Mouse (Mus musculus): ENCODE results near the gene Fpgt. TPM values are rescaled to one million over a fixed set of nuclear protein-coding genes. Genes with fewer than 3 reads are reported as not detected.

Gene Fpgt
- 15.1 and 16.7 TPM in 2 replicates for polyA plus RNA-seq (2016; fragmentation: Nextera tagmentation; extraction: Ambion mirVana)

DNA sequence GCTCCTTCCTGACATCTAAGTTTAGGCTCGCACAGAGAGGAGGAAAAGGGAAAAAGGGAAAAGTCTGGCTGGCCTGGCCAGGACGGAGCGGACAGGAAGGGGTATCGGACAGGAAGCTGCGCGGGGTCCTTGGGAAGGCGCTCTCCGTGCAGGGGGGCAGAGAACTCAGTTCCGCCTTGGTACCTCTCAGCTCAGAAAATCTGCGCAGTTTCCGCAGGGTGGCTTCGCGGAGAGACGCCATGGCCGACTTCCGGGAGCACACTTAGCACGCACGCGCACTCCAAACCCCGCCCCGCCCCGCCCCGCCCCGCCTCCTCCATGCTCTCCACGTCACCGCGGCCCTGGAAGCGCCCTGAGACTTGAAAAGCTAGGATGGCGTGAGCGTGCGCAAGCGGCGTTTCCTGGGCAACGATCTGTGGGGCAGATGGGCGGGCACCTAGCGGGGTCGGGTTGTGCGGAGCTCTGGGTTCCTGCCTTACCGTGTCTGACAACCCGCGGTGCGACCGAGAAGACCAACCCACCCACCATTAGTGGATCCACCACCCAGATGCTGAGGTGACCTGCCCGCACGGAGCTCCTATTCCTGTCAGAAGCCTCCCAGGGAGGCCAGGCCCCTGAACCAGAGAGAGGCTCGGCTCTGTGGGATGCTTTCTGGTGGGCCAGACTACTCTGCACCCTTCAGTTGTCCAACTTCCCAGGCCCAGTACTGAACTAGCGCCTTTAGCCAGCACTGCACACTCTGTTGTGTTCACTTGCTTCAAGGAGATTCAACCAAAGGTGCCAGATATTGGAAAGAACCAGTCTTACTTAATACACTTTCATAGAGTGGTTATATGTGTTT, at the start of gene Fpgt, which contains the start of gene Lrriq3:
TSS of gene Fpgt (minus strand) at position 288 of the 841 bp plus-strand sequence.
TSS of gene Lrriq3 (plus strand) at position 319 of the 841 bp plus-strand sequence.
- peak within 1 kb of the TSS; percentile 92 for H3K27ac ChIP-seq (replicated peaks)

DNA sequence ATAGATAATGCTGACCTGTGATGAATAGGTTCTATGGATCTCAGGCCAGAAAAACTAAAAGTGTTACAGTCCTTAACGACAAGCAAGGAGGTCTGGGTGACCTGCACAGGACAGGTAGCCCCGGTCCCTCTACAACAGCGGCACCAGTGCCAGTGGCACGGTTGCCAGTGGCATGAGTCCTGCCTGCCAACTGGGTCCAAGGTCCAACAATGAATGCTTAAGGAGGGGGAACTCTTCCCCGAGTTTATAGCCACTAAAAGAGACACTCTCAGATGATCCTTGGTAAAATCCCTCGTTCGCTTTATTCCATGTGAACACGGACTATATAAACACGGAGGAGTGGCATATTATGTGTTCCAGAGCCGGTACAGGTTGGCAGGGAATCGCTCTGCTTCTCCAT, 47.8 kb upstream of the Fpgt start:
- Histone ChIP-seq H3K36me3 (no peaks in the 10 kb centered on the region), H3K9me3 (replicated peaks) (no peaks in the 10 kb centered on the region), H3K27ac (replicated peaks) (no peak overlapping the region), H3K4me3 (no peak overlapping the region), H3K27me3 (ENCODE audit: low read depth, poor library complexity, severe bottlenecking) (no peaks in the 10 kb centered on the region), H3K4me1 (no peaks in the 10 kb centered on the region)
- 89% methylated on average over 11 of the region's 11 CpGs for WGBS
- DNase-seq (ENCODE audit: low spot score): no peak

More for the DNA sequence above, at the start of gene Fpgt, which contains the start of gene Lrriq3:
- Histone ChIP-seq H3K27me3 (ENCODE audit: low read depth, poor library complexity, severe bottlenecking) (no peaks in the 10 kb centered on the region), H3K4me1 (peaks cover 16% of the 10 kb centered on the region), H3K36me3 (peaks cover 9% of the 10 kb centered on the region; the same call in 1 of the 2 replicates), H3K9me3 (replicated peaks) (no peaks in the 10 kb centered on the region), H3K4me3 (peak within 1 kb of the TSS; percentile 61)
- under 1% methylated on average over 44 of the region's 47 CpGs for WGBS
- peak; percentile 97 for DNase-seq (ENCODE audit: low spot score)

DNA sequence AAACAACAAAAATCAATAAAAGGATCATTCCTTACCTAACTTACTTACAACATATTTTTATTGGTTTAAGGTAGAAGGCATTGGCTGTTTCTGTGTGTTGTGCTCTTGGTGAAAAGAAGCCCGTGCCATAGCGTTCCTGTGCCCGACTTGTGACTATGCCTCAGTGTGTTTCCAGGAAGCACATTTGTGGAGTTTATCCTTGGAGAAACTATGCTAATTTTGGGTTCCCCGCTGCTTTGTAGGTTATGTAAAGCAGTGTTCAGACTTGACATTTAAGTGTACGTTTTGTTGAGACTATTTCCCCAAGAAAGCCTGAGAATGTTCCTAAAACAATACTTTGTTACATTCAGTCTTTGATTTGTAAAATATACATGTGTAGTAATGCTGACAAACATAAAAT, 44.5 kb upstream of the Fpgt start:
- Histone ChIP-seq H3K4me1 (no peaks in the 10 kb centered on the region), H3K9me3 (replicated peaks) (no peaks in the 10 kb centered on the region), H3K27me3 (ENCODE audit: low read depth, poor library complexity, severe bottlenecking) (no peaks in the 10 kb centered on the region), H3K27ac (replicated peaks) (no peak overlapping the region), H3K4me3 (no peak overlapping the region), H3K36me3 (no peaks in the 10 kb centered on the region)
- DNase-seq (ENCODE audit: low spot score): no peak
- 96% methylated on average over 5 of the region's 5 CpGs for WGBS

DNA sequence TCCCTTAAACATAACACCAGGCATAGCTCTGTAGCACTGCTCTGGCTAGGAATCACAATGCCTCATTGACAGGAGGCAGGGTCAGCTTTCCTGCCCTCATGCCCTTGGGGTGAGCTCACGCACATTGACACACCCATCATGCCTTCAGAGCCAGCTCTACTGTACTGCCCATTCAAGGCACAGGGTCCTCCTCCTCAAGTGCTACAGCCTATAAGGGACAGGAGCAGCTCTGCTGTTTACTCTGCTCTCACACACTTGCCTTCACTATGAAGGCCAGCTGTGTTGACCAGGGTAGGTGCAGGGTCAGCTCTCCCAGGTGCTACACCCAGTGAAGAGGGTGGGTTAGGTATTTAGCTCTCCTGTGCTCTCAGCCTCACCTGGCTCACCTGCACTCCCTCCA, 12.8 kb upstream of the Fpgt start:
- no peak overlapping the region for H3K27ac ChIP-seq (replicated peaks)
- DNase-seq (ENCODE audit: low spot score): no peak
- no peaks in the 10 kb centered on the region for H3K4me1 ChIP-seq
- no peaks in the 10 kb centered on the region for H3K27me3 ChIP-seq (ENCODE audit: low read depth, poor library complexity, severe bottlenecking)
- no peaks in the 10 kb centered on the region for H3K36me3 ChIP-seq
- H3K9me3 ChIP-seq (replicated peaks): no peaks in the 10 kb centered on the region
- WGBS: 81% methylated on average over 1 of the region's 1 CpGs
- H3K4me3 ChIP-seq: no peak overlapping the region

DNA sequence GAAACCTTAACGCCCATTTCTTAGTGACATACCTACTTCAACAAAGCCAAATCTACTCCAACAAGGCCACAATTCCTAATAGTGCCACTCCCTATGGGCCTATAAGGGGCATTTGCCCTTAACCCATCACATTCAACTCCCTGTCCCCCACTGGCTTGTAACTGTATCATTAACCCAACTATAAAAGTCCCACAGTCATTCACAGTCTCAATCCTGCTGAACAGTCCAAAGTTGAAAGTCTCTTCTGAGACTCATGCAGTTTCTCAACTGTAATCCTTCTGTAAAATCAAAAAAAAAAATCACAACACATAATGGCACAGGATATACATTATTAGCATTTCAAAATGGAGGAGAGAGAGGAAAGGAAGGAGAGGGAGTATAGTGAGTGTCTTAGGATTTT, 6.1 kb upstream of the Fpgt start:
- no peaks in the 10 kb centered on the region for H3K9me3 ChIP-seq (replicated peaks)
- H3K4me1 ChIP-seq: no peaks in the 10 kb centered on the region
- H3K4me3 ChIP-seq: no peak overlapping the region
- no peaks in the 10 kb centered on the region for H3K36me3 ChIP-seq
- H3K27ac ChIP-seq (replicated peaks): no peak overlapping the region
- 95% methylated on average over 1 of the region's 1 CpGs for WGBS
- DNase-seq (ENCODE audit: low spot score): no peak
- H3K27me3 ChIP-seq (ENCODE audit: low read depth, poor library complexity, severe bottlenecking): no peaks in the 10 kb centered on the region

DNA sequence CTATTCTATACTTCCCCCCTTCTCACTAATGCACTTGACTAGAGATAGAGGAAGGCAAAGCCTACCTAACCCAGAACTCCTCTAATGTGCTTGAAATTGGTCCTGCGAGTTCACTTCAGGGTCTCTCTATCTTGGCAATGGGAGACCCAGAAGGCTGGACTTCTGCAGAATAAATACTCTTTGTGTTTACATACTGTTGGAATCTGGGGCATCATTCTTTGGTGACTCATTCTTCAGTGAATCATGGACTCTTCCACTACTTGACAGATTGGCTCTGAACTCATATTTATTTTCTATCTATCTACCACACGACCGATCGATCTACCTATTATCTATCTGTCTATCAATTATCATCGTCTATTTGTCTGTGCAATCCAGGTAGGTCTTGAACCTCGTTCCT, 1.1 kb downstream of the Fpgt start:
- Histone ChIP-seq H3K27ac (replicated peaks) (no peak overlapping the region), H3K4me1 (peaks cover 16% of the 10 kb centered on the region), H3K27me3 (ENCODE audit: low read depth, poor library complexity, severe bottlenecking) (no peaks in the 10 kb centered on the region), H3K36me3 (peaks cover 19% of the 10 kb centered on the region), H3K9me3 (replicated peaks) (no peaks in the 10 kb centered on the region), H3K4me3 (peak overlapping the region; percentile 61)
- DNase-seq (ENCODE audit: low spot score): no peak
- 94% methylated on average over 6 of the region's 6 CpGs for WGBS

DNA sequence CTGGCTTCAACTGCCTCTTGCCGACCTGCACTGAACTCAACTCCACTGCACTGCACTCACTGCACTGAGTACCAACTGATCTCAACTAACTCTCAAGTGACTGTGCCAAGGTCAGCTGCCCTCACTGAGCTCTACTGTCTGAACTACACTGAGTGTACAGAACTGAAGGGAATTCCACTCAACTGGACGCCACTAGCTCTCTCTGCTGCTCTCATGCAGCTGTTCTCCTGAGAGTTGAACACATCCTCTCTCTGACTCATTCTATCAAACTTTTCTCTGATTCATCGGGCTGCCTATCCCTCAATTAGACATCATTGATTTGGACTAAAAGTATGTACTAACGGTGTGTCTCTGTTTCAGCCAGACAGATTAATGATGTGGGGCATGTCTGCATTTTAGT, 15.3 kb downstream of the Fpgt start:
- WGBS: 84% methylated on average over 4 of the region's 4 CpGs
- H3K4me3 ChIP-seq: no peak overlapping the region
- H3K27ac ChIP-seq (replicated peaks): no peak overlapping the region
- H3K27me3 ChIP-seq (ENCODE audit: low read depth, poor library complexity, severe bottlenecking): no peaks in the 10 kb centered on the region
- no peaks in the 10 kb centered on the region for H3K9me3 ChIP-seq (replicated peaks)
- H3K4me1 ChIP-seq: no peaks in the 10 kb centered on the region
- no peaks in the 10 kb centered on the region for H3K36me3 ChIP-seq
- DNase-seq (ENCODE audit: low spot score): no peak

DNA sequence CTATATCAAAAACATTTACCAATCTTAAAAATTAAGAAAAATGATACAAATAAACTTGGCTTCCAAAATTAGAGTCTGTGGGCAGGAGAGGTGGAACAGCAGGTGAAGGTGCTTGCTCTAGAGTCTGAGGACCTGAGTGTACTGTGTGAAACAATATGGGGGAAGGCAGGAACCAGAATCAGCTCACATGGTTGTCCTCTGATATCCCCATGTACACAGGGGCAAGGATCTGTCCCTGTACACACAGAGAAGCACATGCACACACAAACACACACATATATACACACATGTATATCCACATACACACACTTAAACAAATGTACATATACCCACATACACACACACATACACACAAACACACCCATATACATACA, 33.8 kb downstream of the Fpgt start:
- H3K27me3 ChIP-seq (ENCODE audit: low read depth, poor library complexity, severe bottlenecking): no peaks in the 10 kb centered on the region
- H3K4me1 ChIP-seq: no peaks in the 10 kb centered on the region
- no peak overlapping the region for H3K4me3 ChIP-seq
- DNase-seq (ENCODE audit: low spot score): no peak
- no peaks in the 10 kb centered on the region for H3K9me3 ChIP-seq (replicated peaks)
- no peak overlapping the region for H3K27ac ChIP-seq (replicated peaks)
- no peaks in the 10 kb centered on the region for H3K36me3 ChIP-seq

DNA sequence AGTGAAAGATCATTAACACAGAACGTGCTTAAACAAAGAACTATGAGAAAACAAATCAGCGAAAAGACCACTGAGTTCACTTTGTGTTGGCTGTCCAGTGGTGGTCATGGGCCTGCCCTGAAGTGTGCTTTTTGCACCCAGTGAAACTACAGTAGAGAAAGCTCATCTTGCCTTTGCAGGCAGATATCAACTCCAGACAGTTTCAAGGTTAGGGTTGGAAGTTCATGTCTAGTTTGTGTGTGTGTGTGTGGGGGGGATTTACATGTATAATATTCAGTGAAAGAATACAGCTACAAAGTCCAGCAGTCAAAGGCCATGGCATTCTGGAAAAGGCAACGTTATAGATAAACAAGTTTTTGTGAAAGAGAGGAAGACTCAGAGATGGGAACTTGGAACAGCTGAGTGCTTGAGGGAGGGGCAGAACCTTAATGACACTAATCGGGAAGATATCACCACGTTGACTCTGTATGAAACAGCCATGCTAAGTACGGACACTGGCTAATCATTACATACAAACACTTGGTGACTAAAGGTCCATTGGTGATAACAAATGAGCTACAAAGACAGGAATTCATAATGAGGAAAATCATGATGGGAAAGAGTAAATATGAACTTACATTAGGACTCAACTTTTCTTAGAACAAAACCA, 34.3 kb downstream of the Fpgt start:
- Histone ChIP-seq H3K36me3 (no peaks in the 10 kb centered on the region), H3K9me3 (replicated peaks) (no peaks in the 10 kb centered on the region), H3K27ac (replicated peaks) (no peak overlapping the region), H3K27me3 (ENCODE audit: low read depth, poor library complexity, severe bottlenecking) (no peaks in the 10 kb centered on the region), H3K4me3 (no peak overlapping the region), H3K4me1 (no peaks in the 10 kb centered on the region)
- WGBS: 89% methylated on average over 6 of the region's 6 CpGs
- DNase-seq (ENCODE audit: low spot score): no peak

DNA sequence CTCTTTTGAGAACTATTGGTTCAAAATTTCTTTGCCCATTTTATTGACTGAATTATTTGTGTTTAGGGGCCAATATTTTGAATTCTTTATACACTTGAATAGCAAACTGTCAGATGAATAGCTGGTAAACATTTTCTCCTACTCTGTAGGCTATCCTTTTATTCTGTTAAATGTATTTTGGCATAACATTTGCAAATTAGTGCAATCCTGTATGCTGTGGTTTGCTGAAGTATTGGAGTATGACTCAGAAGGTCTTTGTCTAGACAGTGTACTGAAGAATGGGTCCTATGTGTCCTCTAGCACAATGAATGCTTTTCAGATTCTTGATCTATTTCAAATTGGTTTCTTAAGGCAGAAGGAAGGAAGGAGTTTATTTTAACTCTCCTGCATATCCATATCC, 35.6 kb downstream of the Fpgt start:
- H3K27me3 ChIP-seq (ENCODE audit: low read depth, poor library complexity, severe bottlenecking): no peaks in the 10 kb centered on the region
- no peak overlapping the region for H3K4me3 ChIP-seq
- H3K9me3 ChIP-seq (replicated peaks): no peaks in the 10 kb centered on the region
- H3K36me3 ChIP-seq: no peaks in the 10 kb centered on the region
- H3K4me1 ChIP-seq: no peaks in the 10 kb centered on the region
- H3K27ac ChIP-seq (replicated peaks): no peak overlapping the region
- DNase-seq (ENCODE audit: low spot score): no peak

DNA sequence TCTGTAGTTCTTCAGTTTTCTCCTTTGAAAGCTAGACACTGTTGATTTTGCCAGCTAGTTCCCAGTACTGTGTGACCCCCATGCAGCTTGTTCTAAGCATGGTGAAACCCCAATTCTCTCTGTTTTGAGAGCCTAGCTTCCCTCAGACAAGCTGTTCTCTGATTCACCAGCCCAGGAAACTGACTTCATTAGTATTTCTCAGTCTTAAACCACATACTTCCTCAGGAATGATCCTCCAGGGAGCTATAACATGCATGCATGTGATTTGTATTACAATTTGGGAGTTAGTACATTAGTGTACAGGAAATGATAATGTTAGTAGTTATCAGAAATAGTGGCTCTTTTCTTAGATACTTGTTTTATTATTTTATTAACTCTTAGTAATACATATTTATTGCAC, 36.6 kb downstream of the Fpgt start:
- H3K27ac ChIP-seq (replicated peaks): no peak overlapping the region
- H3K36me3 ChIP-seq: no peaks in the 10 kb centered on the region
- no peaks in the 10 kb centered on the region for H3K4me1 ChIP-seq
- H3K9me3 ChIP-seq (replicated peaks): no peaks in the 10 kb centered on the region
- no peak for DNase-seq (ENCODE audit: low spot score)
- no peaks in the 10 kb centered on the region for H3K27me3 ChIP-seq (ENCODE audit: low read depth, poor library complexity, severe bottlenecking)
- no peak overlapping the region for H3K4me3 ChIP-seq

DNA sequence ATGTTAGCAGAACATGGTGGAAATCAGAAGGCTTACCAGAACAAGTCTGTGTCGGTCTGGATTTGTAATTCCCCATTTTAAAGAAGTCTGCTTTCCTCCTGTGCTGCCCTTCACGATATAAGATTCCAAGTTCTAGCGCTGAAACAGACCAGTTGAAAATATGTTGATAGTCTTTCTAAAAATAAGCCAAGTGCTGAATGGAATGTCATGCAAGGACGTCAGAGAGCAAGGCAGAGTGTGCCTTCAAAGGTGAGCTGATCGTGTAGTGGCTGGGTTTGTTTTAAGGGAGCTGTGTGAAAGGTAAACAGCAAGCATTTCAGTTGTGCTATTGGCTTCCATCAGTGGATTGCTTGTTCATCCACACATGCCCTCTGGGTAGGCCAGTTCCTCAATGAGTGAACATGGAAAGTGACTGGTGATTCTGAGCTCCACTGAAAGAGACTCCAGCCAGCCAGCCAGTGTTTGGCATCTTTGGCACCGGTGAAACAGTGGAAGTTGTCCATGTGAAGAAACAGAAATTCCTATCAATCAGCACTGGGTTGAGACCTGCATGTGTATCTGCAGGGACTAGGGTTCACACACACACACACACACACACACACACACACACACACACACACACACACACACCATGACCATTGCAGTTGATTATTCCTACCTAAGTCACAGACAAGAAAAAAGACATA, 37.8 kb downstream of the Fpgt start, which contains the start of gene Tnni3k:
TSS of gene Tnni3k (minus strand) at position 177 of the 686 bp plus-strand sequence.
- no peaks in the 10 kb centered on the region for H3K9me3 ChIP-seq (replicated peaks)
- 87% methylated on average over 6 of the region's 6 CpGs for WGBS
- no peak within 1 kb of the TSS for H3K4me3 ChIP-seq
- no peak within 1 kb of the TSS for H3K27ac ChIP-seq (replicated peaks)
- H3K36me3 ChIP-seq: no peaks in the 10 kb centered on the region
- no peaks in the 10 kb centered on the region for H3K27me3 ChIP-seq (ENCODE audit: low read depth, poor library complexity, severe bottlenecking)
- no peaks in the 10 kb centered on the region for H3K4me1 ChIP-seq
- DNase-seq (ENCODE audit: low spot score): no peak

DNA sequence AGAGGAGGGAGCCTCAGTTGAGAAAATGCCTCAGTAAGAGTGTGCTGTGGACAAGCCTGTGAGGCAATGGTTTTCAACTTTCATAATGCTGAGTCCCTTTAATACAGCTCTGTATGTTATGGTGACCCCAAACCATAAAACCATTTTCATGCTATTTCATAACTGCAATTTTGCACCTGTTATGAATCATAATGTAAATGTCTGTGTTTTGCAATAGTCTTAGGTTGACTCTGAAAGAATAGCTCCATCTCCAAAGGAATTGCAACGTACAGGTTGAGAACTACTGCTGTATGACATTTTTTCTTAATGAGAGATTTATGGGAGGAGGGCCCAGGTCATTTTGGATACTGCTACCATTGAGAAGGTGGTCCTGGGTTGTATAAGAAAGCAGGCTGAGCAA, 40.0 kb downstream of the Fpgt start:
- Histone ChIP-seq H3K27ac (replicated peaks) (no peak overlapping the region), H3K36me3 (no peaks in the 10 kb centered on the region), H3K27me3 (ENCODE audit: low read depth, poor library complexity, severe bottlenecking) (no peaks in the 10 kb centered on the region), H3K9me3 (replicated peaks) (no peaks in the 10 kb centered on the region), H3K4me3 (no peak overlapping the region), H3K4me1 (no peaks in the 10 kb centered on the region)
- no peak for DNase-seq (ENCODE audit: low spot score)
- WGBS: 74% methylated on average over 1 of the region's 1 CpGs
